Mouse (Mus musculus) neural tube, embryonic 10.5 days (tissue): ENCODE data around the gene Lysmd2.
"Not testable (repeated sequence)": the region's sequence is repeated elsewhere in the genome, so short reads cannot be mapped to it uniquely, and the experiment has no call there.

Source experiments
- DNase-seq: peaks from one replicate; pipeline ENCODE4 v3.0.0-alpha.2; 2017; ENCODE audit warnings: low spot score; ENCODE audit errors: extremely low spot score

The Lysmd2 gene

DNA sequence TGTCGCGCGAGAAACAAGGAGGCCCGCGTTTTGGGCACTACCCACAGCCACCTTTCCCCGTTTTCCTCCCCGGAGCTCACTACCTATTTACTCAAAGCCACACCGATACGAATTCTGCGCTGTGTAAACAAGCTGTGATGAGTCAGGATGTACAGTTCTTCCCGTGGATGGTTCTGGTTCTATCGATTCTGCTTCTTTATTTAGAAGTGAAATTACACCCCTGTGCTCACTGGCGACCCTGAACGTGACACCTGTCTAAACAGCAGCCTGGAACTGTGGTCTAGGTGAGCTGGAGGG is 715 bp downstream of the Lysmd2 start:
- DNase-seq = no peak

- no peak for DNase-seq
Observed at GRCm38 (mm10) chr9:75630823-75631454, 5.4 kb downstream of the Lysmd2 start.

- DNase-seq = no peak
Observed at GRCm38 (mm10) chr9:75632111-75632510, 6.6 kb downstream of the Lysmd2 start.

DNA sequence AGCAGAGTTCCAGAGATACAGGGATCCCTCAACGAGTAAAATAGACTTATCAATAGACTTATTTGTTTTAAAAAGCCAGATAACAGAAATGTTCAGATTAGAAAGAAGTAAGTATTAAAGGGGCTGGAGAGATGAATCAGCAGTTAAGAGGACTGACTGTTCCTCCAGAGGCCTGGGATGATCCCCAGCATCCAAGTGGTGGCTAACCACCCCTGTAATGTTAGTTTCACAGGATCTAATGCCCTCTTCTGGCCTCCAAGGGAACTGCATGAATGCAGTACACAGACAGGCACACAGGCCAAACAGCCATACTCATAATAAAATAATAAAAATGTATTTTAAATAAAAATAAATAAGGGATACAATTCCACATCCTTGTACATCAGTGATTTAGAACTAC is 7.4 kb downstream of the Lysmd2 start:
- DNase-seq = peak; percentile 33

DNA sequence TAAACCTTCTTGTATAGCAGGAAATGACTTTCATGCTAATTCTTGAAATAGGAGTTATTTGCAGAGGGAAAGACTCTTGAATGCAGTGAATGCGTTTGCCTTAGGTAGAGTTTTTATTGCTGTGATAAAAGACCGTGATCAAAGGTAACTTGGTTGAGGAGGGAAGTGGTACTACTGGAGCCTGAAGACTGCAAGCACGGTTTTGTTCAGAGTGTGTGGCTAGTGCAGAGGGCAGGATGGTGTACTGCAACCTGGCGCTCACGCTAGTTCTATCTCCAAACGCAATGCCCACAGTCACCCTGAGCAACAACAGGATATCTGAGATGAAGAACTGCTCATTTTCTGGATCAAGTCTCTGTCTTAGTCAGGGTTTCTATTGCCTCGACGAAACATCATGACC is 8.1 kb downstream of the Lysmd2 start:
- no peak for DNase-seq

GRCm38 (mm10) chr9:75634226-75634625 is 8.7 kb downstream of the Lysmd2 start:
- DNase-seq = no peak

DNA sequence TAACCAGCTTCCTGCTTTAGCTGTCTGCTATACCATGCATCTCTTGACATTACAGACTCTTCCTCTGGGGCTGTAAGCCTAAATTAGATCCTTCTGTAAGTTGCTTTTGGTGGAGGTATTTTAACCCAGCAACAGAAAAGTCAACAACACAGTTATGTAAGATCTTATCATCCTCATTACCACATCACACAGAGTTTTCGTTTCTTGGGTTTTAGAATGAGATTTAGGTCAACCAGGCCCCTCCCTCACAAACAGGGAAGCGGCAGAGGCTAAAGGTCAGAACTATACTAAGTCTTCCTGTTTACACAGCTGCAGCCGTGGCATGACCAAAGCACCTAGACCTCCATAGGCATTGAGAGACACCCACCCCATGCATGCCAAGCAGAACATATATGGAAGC is 19.9 kb downstream of the Lysmd2 start:
- no peak for DNase-seq

GRCm38 (mm10) chr9:75653981-75654911 is 28.7 kb downstream of the Lysmd2 start:
- DNase-seq = no peak

DNA sequence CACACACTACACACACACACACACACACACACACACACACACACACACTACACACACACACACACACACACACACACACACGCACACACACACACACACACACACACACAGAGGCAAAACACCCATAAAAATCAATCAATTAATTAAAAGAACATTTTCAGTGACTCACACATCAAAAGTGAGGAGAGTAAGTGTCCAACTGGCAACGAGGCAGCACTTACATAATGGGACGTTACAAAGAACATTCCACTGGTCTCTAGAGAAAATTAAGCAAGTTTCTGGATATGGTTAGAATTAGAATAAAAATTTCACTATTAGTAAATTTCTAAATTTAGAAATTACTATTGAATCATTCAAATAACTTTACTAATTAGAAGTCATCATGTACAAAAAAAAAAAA is 30.9 kb downstream of the Lysmd2 start:
- not testable (repeated sequence) for DNase-seq

- no peak for DNase-seq
Observed at GRCm38 (mm10) chr9:75660917-75661316, 35.4 kb downstream of the Lysmd2 start.

- no peak for DNase-seq
Observed at GRCm38 (mm10) chr9:75665364-75665763, 39.8 kb downstream of the Lysmd2 start.

GRCm38 (mm10) chr9:75666612-75667011 is 41.1 kb downstream of the Lysmd2 start:
- DNase-seq = no peak

GRCm38 (mm10) chr9:75672769-75673168 is 47.2 kb downstream of the Lysmd2 start:
- DNase-seq = no peak

DNA sequence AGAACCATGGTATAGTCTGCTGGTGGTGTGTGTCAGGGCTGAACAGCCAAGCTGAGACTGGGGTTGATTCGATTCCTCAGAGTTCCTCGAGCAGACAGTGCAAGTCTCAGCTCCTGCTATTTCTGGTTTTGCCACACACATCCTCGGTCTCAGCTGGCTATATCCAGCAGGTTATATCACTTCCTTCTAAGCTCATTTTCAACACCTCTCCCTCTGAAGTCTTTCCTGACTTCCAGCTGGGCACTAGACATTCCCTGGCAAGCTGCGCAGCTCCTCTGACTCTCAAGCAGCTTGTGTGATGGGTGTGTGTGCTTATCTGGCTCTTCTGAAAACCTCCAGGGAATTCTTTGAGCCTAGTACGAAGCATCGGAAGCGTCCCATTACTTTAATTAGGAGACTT is 50.7 kb downstream of the Lysmd2 start:
- DNase-seq = no peak

DNA sequence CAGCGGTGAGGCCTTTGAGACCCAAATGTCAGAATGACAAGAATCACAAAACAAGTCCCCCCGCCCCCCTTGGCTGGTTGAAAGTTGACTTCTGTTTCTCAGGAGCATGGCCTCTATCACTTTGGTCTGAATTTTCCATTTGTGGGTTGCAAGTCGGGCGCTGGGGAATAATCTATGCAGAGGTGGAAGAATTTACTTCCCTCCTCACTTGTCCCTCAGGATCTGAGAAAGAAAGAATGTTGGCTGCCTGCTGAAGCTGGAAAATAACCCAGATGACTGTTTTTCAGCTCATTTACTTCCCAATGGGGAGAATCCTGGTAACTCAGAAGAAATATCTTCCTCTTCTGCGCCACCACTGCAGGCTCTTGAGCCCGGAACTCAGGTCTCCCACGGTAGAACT is 52.8 kb downstream of the Lysmd2 start:
- no peak for DNase-seq

- no peak for DNase-seq
Observed at GRCm38 (mm10) chr9:75679629-75680028, 54.1 kb downstream of the Lysmd2 start.

DNA sequence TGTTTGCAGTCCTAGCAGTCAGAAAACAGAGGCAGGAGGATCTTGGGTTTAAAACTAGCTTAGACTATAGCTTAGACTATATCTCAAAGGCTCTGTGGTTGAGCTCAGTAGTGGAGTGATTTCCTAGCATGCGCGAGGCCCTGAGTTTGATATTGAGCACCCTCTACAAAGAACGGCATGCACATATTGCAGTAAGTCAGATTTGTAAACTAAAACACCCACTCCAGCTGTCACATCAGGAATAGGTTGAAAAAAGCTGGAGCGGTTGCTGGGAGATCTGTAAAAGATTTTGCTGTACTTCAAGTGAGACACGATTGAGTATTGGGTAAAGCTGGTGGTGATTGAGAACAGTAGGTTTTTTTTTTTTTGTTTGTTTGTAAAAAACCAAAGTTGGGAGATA is 55.1 kb downstream of the Lysmd2 start:
- DNase-seq = no peak

DNA sequence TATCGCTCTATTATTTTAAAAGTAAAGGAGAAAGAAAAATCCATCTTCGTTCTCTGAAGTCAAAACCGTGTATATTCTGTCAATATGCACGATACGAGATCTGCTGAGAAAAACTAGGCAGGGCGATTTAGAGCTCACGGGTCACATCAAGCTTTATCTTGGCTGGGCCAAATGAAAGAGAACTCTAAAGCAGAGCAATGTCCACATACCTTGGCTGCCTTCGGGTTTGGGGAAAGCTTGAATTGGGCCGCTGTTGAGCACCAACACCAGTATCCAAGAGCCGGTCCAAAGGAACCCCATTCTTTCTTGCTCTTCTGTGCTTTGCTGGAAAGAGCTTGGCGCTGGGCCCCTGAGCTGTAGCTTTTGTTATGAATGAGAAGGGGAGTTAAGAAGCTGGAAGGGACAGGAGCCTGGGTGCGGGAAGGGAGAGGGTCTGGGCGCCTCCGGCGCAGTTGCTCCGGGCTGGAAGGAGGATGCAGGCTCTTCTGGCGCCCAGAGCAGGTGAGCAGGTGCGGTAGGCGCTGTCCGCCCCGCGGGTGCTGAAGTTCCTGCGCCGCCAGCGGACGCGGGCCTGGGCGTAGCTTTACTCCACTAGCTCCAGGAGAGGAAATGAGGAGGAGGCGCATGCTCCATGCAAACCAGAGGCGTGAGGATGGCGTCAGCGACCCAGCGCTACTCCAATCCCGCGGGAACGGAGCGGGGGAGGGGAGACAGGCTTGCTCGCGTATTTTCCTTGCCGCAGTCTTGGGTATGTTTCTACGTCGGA is 58.1 kb downstream of the Lysmd2 start, which contains the start of gene Scg3:
Gene Scg3, minus strand, starts transcription at position 631 of the 766 bp plus-strand sequence.
- DNase-seq = peak; percentile 90

DNA sequence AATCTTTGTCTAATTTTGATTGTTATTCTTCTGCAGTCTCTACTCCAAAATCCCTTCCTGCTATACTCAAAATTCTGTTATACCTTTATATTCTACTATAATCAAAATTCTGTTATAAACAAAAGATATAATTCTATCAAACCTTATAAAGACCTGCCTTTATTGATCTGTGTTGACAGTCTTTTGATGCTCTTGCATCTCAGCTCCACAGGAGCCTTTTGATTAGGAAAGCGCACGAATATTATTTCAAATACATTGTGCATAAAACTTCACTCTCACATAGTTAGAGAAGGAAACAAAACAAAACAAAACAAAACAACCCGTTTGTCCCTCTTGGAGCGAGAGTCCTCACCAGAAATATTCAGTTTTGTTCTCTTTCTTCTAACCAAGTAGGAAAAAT is 58.8 kb downstream of the Lysmd2 start:
- DNase-seq = no peak

GRCm38 (mm10) chr9:75684772-75685171 is 59.2 kb downstream of the Lysmd2 start:
- DNase-seq = no peak
